Mouse (Mus musculus): ENCODE measurements around the gene Nupr1l.
"Not testable (repeated sequence)": the region's sequence is repeated elsewhere in the genome, so short reads cannot be mapped to it uniquely, and the experiment has no call there.

The Nupr1l gene

GRCm38 (mm10) chr5:129908242-129908965, at the start of gene Nupr1l:
TSS of gene Nupr1l (plus strand) at chr5:129908540.
- peak; percentile 97 for DNase-seq

GRCm38 (mm10) chr5:129862325-129862724, 46.0 kb upstream of the Nupr1l start:
- DNase-seq: no peak

GRCm38 (mm10) chr5:129864467-129864866, 43.9 kb upstream of the Nupr1l start:
- DNase-seq: peak; percentile 66

- no peak for DNase-seq
Observed at GRCm38 (mm10) chr5:129865841-129866240, 42.5 kb upstream of the Nupr1l start.

DNA sequence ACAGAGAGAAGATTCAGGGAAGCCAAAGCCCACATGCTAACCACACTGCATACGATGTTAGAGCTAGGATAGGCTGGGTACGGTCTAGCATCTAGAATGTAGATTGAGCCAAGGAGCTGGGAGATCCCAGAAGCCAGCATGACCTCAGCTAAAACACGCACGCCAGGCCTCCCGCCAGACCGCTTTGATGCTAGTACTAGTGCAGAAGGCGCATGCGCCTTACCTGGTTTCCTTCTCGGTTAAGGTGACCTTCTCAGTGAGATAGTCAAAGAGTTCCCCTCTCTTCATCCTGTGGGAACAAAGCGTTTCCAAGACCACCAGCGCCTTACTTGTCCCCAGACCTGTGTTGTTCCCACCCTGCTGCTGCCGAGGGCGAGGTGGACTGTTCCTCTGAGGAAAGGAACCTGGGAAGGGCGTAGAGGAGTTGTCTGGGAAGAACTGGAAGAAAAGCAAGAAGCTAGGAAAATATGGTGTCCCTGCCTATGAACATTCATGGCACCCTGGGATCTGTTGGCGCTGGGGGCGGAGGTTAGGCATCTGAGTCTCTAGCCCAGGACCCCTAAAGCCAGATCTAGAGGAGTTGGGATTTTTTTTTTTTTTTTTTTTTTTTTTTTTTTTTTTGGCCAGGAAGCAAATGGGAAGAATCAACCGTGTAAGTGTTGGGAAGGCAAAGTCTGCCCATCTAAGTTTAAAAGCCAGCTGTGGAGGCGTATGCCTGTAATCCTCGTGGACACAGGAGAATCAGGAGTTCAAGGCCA, 38.9 kb upstream of the Nupr1l start:
- no peak for DNase-seq

- DNase-seq: no peak
Observed at GRCm38 (mm10) chr5:129871238-129871637, 37.1 kb upstream of the Nupr1l start.

- no peak for DNase-seq
Observed at GRCm38 (mm10) chr5:129873942-129874341, 34.4 kb upstream of the Nupr1l start.

DNA sequence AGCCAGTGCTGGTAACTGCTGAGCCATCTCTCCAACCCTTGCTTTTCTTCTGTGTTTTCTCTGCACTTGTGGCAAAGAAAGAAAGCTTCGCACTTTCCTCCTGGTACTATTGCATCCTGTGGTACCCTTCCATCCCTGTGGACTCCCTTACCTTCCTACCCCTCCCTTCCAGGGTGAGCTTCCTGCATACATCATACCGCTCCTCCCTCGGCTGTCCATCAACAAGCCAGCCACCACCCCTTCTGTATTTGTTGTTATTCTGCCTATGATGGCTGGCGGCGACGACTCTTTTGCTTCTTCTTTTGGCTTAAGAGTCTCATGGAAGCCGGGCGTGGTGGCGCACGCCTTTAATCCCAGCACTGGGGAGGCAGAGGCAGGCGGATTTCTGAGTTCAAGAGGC, 33.2 kb upstream of the Nupr1l start:
- no peak for DNase-seq

GRCm38 (mm10) chr5:129877731-129878455, 30.4 kb upstream of the Nupr1l start:
- DNase-seq: peak; percentile 24

- peak; percentile 85 for DNase-seq
Observed at GRCm38 (mm10) chr5:129878946-129879345, 29.4 kb upstream of the Nupr1l start.

- no peak for DNase-seq
Observed at GRCm38 (mm10) chr5:129879888-129880287, 28.5 kb upstream of the Nupr1l start.

- no peak for DNase-seq
Observed at GRCm38 (mm10) chr5:129886271-129886670, 22.1 kb upstream of the Nupr1l start.

- peak; percentile 94 for DNase-seq
Observed at GRCm38 (mm10) chr5:129886911-129887636, 21.3 kb upstream of the Nupr1l start, which contains the start of gene Chchd2. TSS of gene Chchd2 (minus strand) at chr5:129887470.

DNA sequence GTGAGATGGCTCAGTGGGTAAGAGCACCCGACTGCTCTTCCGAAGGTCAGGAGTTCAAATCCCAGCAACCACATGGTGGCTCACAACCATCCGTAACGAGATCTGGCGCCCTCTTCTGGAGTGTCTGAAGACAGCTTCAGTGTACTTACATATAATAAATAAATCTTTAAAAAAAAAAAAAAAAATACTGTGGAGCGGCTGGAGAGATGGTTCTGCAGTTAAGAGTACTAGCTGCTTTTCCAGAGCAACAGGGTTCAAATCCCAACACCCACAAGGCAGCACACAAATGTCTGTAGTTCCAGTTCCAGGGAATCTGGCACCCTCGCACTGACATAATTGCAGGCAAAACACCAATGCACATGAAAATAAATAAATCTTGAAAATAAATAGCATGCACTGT, 17.9 kb upstream of the Nupr1l start:
- DNase-seq: not testable (repeated sequence)

GRCm38 (mm10) chr5:129895198-129896088, 12.9 kb upstream of the Nupr1l start, which contains the start of gene Zbed5:
TSS of gene Zbed5 (plus strand) at chr5:129895723.
- peak; percentile 91 for DNase-seq

DNA sequence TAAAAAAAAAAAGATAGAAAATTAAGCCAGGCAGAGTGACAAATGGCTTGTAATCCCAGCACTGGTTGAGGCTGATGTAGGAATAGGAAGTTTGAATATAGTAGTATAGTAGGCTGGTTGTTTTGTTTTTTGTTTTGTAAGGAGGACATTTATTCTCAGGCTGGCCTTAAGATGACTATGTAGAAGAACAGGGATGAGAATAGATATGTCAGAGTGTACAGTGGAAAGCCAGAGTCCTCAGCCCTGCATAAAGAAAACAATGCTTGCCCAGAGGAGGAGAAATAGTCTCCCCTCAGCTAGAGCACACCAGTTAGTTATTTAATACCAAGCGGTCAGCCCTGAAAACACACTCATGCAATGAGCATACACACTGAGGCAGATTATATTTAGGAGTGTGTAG, 9.9 kb upstream of the Nupr1l start, which contains the start of gene Phkg1:
TSS of gene Phkg1 (minus strand) at position 101 of the 400 bp plus-strand sequence.
- no peak for DNase-seq

- DNase-seq: no peak
Observed at GRCm38 (mm10) chr5:129907775-129908174, 565 bp upstream of the Nupr1l start.

DNA sequence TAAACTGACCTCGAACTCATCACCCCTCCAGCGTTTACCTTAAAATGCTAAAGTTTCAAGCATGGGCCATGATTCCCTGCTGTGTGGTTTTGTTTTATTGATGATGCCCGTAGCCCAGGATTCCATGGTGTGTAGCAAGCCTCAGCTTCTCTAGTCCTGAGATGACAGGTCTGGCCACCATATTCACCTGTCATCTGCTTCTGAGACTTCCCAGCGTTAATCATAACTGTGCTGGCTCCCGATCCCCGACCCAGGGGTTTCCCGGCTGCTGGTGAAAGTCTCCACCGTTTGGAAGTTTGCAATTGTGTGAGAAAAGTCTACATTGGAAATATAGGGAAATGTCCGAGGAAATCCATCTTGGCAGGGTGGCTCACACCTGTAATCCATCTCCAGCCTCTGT, 807 bp downstream of the Nupr1l start:
- no peak for DNase-seq

- DNase-seq: no peak
Observed at GRCm38 (mm10) chr5:129909591-129909990, 1.3 kb downstream of the Nupr1l start.

GRCm38 (mm10) chr5:129914024-129914423, 5.7 kb downstream of the Nupr1l start:
- DNase-seq: peak; percentile 22

DNA sequence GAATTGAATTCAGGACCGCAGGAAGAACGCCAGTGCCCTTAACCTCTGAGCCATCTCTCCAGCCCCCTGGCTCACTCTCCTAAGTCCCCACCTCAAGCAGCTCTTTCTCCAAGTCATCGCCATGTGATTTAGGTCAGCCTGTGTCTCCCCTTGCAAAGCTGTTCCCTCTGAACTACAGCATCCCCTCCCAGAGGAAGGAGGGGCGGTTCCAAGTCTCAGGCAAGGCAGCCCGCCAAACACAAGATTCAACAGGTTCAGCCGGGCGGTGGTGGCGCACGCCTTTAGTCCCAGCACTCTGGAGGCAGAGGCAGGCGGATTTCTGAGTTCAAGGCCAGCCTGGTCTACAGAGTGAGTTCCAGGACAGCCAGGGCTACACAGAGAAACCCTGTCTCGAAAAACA, 7.2 kb downstream of the Nupr1l start:
- not testable (repeated sequence) for DNase-seq
